Mouse (Mus musculus) layer of hippocampus, postnatal 10 days (tissue): ENCODE measurements around the gene Gm17428. TPM values are rescaled to one million over a fixed set of nuclear protein-coding genes. Genes with fewer than 3 reads are reported as not detected.
"Not testable (repeated sequence)": the region's sequence is repeated elsewhere in the genome, so short reads cannot be mapped to it uniquely, and the experiment has no call there.

Experiments used
- DNase-seq, 2 experiments: peaks; one replicate each; pipeline ENCODE4 v3.0.0; 2021; ENCODE audit warnings: low spot score in 2 of 2
- total RNA-seq, 2 experiments: library from RNA; stranded (reverse); gene quantifications; 2 replicates each; pipeline ENCODE4 v1.2.3; 2021

The Gm17428 gene
- total RNA-seq, 2 experiments from 2014 or later, result not detected

DNA sequence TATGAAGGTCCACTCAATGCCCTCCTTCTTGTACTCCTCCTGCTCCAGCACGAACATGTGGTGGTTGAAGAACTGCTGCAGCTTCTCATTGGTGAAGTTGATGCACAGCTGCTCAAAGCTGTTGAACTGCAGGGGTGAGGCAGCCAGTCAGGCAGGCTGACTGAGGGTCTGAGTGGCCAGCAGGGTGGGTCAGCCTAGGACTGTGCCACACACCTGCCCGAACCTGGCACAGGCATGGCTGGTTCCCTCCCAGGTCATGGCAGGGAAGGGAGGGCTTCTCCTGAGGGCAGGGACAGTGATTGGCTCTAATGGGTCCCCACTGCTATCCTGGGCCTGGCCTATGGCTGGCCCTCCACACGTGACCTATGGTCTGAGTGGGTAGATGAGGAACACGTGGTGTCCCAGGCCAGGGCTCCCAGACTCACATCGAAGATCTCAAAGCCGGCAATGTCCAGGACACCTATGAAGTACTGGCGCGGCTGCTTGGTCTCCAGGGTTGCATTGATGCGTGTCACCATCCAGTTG, 11.7 kb downstream of the Gm17428 start:
- not testable (repeated sequence) for DNase-seq

DNA sequence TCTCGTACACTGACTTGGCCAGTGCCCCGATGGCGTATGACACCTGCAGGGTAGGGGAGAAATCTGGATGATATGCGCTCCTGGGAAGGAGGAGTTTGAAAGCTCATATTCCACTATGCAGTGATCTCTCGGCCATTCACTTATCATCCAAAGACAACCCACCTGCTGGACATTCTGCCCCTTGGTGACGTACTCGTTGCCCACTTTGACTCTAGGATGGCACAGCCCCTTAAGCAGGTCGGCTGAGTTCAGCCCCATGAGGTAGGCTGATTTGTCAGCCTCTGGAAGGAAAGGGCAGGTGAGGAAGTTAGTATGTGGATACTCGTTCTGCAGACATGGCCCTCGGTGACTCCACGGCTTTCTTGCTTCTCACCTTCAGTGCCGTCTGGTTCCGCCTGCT, 12.1 kb downstream of the Gm17428 start:
- DNase-seq, result no peak

DNA sequence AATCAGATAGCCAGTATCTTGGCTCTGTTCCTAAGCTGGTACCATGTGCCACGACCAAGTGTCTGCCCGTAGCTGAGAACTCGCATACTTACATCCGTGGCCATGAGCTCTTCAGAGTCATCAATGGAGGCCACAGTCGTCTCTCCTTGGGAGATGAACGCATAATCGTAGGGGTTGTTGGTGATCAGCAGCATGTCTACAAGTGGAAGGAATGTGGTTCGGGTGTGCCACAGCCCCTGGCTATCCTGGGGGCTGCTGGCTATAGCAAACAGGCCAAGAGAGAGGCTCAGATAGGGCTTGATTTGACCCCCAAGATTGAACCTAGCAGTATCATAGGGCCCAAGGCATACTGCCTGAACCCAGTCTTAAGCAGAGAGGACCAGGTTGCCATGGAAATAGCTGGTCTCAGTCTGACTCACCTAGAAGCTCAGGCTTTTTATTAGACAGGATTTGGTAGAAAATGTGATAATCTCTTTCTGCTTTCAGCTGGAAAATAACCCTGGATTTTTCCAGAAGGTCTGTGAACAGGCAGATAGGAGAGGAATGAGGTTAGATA, 13.2 kb downstream of the Gm17428 start:
- no peak for DNase-seq

DNA sequence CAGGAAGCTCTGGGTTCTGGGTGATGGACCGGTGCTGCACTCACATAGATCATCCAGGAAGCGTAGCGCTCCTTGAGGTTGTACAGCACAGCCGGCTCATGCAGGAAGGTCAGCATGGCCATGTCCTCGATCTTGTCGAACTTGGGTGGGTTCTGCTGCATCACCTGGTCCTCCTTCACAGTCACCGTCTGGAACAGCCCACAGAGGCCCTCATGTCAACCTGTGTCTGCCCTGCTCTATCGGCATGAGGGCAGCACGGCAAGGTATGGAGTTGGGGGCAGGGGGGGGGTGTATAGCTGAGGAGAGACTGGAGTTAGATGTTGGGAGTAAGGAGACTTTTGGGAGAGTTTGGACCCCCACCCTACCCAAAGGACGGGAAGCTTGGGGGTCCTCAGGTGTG, 15.5 kb downstream of the Gm17428 start:
- DNase-seq, result no peak

DNA sequence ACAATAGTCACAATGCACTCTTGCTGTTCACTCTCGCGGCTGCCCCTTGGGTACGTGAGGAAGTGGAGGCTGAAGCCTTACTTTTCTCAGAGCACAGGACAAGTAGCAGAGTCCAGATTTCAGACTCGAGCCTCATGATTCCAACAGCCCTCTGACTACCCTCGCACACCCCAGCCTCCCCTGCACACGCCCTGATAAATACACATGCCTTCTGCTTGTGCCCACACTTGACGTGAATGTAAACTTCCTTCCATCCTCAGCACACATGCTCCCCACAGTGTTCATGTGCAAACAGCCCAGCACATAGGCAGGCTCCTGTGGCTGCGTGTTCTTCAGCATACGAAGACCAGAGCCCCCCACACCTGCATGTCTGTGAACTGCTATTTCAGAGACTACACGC, 16.9 kb downstream of the Gm17428 start:
- no peak for DNase-seq

DNA sequence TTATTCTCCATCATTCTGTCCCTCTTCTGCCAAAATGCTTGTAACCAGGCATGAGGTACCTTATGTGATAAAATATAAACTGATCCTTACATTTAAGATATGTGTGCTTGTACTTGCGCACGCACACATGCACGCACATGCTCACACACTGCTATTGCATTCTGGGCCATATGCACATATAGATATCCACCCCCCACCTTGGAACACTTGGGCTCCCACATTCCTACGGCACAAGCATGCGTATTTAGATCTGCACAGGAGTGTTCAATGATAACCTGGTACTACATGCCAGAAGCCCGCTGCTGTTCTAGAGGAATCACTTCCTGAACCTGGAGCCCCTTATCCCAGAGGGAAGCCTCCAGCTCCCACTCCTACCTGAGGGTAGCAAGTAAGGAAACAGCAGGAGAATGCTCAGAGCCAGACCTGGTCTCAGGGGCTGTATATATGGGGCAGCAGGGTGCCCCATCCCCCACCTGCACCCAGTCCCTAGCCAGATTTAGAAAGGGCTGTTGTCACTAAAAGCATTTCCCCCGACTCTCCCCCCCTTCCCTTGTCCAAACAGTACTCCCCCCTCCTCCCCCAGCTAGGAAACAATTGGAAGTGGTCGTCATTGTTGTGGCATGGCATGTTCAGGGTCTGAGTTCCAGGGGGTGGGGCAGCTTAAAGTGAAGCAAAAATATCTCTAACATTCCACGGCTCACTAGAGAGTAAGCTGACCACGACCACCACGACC, 17.6 kb downstream of the Gm17428 start, which contains the start of gene Myh7:
Gene Myh7, minus strand, starts transcription at position 491 of the 733 bp plus-strand sequence.
- no peak for DNase-seq

DNA sequence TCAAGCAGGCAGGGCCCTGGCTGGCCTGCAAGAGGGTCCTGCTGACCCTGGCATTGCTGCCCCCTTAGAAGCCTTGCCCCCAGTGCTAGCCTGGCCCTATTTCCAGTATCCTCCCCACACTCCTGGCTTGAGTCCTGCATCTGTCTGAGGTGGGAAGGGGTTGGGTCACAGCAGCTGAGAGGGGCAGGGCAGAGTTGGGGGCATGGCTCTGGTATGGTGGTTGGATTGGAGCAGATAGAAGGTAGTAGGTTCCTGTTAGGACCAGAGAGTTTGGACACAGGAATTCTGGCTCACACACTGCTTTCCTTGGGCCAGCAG, 18.1 kb downstream of the Gm17428 start:
- DNase-seq, result no peak

DNA sequence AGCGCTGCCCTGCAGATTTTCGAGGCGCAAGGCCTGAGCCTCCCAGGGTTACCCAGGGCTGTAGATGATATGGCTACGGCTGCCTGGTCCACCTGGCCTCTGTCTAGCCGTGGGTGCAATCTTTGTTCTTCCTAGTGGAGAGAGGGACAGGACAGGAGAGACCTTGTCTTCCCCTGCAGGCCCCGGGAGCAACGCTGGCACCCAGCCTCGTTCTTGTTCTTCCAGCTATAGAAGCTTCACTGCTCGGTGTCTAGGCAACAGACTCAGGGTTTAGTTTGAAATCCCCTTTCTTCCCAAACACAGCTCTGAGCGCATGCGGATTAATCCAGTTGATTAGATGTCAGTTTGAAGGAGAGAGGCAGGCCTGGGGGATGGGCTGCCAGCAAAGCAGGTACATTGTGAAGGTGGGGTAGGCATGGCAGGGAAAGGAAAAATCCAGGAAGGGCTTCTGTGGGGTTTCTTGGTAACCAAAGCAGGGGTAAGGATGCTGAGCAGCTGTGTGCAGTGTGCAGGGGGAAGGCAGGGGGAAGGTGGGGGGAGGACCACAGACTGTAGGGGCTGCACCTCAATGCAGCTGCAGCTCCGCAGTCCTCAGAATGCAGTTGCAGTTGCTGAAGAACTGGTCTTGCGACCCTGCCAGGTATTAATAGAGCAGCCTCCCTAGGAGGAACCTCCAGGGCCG, 18.9 kb downstream of the Gm17428 start:
- peak; percentile 58 to 68 for DNase-seq

DNA sequence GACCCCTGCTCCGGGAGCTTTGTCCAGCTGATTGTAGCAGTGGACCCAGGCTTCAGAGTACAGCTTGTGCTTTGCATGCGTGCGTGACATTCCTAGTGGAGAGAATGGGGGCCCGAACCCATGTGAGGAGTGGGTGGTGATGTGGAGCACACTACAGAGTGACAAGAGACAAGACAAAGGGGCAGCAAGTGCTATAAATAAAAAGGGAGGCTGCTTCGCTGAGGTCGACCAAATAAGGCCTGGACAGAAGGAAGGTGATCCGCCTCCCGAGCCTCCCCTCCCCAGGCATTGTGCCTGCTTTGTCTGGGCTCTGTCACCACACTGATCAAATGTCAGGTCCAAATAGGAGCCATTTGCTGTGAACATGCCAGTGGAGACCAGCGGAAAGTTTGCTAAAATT, 20.1 kb downstream of the Gm17428 start:
- no peak for DNase-seq

DNA sequence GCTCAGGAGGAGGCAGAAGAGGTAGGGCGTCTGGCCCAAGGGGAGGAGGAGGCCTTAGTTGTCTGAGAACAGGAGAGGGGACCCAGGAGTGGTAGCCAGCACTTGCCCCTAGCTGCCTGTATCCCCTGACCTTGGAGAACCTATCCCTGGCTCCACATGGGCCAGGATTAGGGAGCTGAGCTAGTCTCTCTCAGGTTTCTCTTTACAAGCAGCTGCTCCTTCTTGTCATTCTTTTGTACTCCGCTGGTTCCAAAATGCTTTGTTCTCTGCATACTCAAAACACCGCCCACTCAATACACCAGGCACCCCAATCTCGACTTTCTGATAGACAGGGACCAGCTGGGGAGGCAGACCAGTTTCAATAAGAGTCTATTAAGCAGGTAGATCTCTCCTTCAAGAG, 20.6 kb downstream of the Gm17428 start:
- no peak for DNase-seq

DNA sequence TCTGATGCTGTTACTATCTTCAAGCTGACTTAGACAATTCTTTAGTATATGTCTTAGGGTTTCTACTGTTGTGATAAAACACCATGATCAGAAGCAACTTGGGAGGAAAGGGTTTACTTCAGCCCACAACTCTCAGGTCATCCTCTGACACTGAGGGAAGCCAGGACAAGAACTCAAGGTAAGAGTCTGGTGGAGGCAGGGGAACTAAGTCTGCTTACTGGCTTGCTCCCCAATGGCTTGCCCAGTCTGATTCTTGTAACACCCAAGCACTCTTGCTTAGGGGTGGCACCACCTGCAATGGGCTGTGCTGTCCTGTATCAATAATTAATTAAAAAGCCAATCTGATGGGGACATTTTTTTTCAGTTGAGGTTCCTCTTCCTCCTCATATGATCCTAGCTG, 21.9 kb downstream of the Gm17428 start:
- DNase-seq, result no peak

DNA sequence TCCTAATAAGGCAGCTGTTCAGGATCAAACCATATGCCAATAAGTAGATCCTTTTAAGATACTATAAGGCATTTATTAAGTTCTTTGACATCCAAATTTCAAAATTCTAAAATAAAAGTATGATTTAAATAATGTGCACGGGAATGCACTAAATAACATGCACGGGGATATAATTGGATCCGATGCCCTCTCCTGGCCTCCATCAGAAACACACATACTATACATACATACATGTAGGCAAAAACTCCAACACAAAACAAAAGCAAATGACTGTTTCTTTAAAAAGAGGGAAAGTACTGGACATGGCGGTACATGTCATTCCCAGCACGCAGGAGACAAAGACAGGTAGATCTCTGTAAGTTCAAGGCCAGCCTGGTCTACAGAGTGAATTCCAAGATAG, 23.1 kb downstream of the Gm17428 start:
- DNase-seq, result not testable (repeated sequence)

DNA sequence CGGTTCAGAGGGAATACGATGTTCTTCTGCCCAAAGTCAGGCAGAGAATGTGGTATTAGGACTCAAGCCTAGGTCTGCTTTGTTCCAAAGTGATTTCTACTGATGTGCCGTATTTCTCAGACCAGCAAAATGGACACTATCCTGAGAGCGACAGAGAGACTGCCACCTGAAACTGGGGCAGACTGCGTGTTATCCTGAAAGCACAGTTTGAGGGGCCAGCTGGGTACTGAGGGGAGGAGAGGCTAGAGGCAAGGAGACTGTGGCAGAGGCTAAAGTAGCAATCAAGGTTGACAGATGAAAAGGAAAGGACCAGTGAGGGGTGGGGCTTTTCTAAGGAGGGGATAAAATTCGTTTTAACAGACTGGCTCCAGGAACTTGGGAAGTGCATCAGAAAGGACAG, 24.1 kb downstream of the Gm17428 start:
- no peak for DNase-seq

DNA sequence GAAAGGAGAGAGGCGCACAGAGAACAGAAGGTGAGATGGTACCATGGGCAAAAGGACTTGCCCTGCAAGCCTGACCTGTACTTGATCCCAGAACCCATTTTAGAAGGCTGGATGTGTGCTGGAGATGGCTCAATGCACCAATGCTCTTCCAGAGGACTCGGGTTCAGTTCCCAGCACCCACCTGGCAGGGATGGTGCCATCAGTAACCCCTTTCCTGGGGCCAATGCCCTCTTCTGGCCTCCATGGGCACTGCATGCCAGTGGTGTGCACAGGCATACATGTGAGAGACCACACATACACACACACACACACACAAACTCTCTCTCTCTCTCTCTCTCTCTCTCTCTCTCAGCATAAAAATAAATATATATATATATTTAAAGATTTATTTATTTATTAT, 24.7 kb downstream of the Gm17428 start:
- no peak for DNase-seq

DNA sequence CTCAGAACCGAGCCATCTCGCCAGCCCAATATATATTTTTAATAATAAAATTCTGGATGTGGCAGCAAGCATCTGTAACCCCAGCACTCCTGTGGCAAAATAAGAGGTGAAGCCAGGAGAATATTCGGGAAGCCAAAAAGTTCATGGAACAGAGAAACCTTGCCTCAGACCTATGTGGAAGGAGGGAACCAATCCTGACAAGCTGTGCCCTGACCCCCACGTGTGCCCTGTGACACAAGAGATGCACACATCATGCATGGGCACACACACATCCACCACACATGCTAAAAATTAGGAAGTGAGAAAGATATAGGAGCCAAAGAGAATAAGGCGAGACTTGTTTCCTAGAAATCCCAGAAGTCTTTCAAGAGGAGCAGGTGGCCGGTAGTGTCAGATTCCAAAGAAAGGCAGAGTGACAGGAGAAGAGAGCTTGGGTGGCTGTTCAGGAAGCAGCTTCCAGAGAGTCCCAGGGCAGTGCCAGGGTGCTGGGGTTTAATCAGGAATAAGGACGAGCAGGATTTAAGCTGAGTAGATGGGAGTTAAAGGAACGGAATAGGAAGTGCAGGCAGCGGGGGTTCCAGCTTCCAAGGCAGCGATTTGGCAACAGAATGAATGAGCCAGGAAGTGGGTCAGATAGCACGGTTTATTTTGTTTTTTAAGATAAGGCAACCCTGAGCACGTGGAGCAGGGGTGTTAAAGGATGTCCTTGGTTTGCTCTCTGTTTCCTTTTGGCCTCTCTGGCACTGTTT, 25.4 kb downstream of the Gm17428 start:
- no peak for DNase-seq

DNA sequence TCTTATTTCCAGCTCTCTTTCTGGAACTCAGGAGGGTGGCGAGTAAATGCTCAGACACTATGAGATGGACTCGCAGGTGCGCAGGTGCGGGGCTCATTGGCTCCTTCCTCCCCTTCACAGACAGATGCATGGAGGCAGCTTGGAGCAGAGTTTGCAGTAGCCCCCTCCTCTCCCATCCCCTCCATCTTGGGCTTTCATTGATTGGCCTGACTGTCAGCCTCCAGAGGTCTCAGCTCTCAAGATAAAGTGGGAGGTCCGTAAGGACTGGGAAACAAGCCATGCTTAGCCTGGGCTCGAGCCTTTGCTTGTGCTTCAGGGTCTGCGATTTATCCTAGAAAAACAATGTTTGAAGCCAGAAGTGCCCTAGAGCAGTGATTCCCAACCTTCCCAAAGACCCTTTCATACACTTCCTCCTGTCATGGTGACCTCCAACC, 26.0 kb downstream of the Gm17428 start:
- no peak for DNase-seq

DNA sequence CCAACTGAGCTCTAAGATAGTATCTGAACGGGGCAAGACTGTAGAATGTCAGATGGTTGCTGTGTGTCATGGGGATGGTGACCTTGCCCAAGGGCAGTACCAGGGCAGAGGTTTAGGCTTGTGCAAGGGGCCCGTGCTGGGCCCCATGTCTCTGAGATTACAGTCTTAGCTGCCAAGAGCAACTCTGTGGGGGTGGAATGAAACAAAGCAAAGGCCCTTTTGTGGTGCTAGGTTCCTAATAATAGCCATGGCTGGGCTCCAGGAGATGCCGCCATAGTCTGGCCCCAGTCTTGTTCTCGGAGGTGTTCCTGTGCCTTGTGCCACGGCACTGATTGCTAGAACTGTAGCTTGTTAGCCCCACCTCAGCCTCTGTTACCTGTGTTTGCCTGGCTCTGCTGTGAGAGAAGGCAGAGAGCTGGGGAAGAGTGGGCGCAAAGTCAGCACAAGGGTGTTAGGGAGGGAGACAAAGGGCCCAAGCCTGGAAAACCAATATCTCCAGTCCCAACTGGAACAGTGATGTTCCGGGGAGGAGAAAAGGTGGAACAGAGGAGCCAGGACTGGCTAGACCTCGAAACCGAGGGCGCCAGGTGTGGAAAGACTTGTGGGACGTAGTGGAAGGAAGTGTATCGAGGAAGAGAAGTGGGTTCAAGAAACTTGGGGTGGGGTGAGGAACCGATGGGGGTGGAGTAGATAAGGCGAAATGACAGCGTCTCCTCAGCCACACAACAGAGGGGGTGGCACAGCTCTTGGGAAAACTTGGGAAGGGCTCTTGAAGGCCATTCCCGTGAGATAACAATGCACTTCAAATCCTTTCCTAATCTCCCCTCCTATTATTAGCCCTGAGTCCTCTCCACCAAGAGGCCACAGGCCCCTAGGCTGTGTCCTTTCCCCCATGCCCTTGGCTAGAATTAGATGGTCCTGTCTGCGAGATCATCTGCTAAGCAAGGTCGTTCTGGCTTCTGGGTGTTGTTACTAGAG, 27.4 kb downstream of the Gm17428 start:
- no peak for DNase-seq

DNA sequence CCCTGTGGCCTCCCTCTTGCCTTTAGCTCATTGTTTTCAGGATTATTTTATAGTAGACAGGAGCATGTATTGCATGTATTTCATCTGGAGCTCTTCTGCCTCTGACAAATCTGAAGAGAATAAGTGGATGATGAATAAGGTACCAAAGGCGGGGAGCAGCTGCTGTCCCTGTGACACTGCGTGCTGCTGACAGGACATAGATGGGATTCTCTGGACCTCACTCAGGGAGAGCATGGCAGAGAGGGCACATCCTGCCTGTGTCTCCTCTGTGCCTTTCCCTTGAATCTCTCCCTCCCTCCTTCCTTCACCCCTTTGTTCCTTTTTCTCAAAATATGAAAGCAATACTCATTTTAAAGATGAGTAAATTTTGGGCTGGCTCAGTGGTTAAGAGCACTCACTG, 28.8 kb downstream of the Gm17428 start:
- no peak for DNase-seq

DNA sequence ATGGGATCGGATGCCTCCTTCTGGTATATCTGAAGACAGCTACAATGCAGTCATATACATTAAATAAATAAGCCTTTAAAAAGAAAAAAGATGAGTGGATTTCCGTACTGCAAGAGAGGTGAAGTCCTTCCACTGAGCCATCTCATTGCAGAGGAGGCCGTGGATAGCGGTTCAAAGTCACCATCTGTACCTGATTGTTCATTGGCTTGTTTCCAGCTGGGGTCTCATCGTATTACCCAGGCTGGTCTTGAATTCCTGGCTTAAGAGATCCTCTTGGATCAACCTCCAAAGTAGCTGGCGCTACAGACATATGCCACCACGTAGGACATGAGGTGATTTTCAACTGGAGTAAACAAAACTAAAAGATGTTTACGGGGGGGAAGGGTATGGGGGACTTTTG, 29.2 kb downstream of the Gm17428 start:
- DNase-seq, result no peak

DNA sequence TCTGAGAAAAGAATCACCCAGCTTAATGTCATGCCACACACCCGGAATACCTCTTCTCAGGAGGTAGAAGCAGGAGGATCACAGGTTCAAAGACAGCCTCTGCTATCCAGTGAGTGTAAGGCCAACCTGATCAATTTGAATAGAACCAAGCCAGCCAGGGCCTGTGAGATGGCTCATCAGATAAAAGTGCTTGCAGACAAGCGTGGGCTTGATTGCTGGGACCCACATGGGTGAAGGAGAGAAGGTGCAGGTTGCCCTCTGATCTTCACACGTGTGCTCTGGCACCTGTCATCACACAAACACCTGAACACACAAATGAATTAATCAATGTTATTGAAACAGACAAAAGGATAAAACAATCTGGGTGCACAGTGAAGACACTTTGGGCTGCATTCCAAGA, 29.8 kb downstream of the Gm17428 start:
- DNase-seq, result no peak
